Mouse (Mus musculus) cortical plate, adult 2 months (tissue): ENCODE measurements around the gene Hipk1.

Experiments
- CTCF ChIP-seq: fragments of 200-500 bp; IDR thresholded peaks from 2 replicates; pipeline ENCODE4 v1.5.1; 2011; ENCODE audit warnings: mild to moderate bottlenecking, control low read depth, low read length; ENCODE audit not compliant: insufficient read depth; ENCODE audit errors: extremely low read depth
- POLR2A ChIP-seq: fragments of 200-500 bp; IDR thresholded peaks from 2 replicates; pipeline ENCODE4 v1.6.1; 2011; ENCODE audit warnings: mild to moderate bottlenecking, low read length, control low read depth; ENCODE audit not compliant: insufficient read depth; ENCODE audit errors: extremely low read depth

DNA sequence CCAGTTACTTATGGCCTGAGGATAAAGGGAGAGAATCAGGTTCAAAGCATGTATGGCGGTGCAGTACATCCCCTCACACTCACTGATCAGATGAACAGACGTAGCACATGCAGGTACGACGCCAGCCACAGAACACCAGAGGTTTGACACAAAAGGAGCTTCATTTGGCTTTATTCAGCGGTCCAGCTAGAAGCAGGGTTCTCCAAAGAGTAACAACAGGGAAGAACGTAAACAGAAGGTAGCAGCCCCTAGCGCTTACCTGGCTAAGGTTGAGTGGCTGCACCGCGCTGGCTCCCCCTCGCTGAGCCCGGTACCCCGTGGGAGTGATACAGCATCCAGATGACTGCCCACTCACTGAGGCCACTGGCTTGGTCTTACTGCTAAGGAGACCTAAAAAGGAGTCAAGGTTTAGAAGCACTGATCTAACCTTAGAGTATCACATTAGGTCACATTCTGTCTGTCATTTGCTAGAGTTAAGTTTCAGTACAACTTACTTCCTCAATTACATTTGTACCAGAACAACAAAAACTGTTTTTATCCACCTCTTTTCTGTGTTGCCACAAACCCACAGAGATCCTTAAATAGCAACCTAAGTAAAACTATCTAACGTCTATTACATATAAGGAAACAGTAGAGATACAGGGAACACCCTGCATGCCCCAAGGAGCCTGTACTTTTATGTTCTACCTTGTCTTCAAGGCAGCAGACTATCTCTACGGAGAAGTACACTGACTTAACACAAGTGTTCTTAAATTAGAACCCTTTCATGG, 46.2 kb downstream of the Hipk1 start:
- TF ChIP-seq POLR2A = no peak
- no peak for TF ChIP-seq CTCF
